Mouse (Mus musculus) heart, adult 2 months (tissue): ENCODE measurements at regions not wholly inside any gene's neighbourhood (a gene's known extent, or its start where the extent isn't known, plus 50 kb on each side); places are given as distances from the start of the nearest gene placed in this dataset.

ENCODE experiments used
- DNase-seq, 2 experiments: peaks; one replicate each; pipeline ENCODE4 v3.0.0; 2021
- H3K27ac ChIP-seq: fragments of 200-600 bp; 2 replicates; pipeline ENCODE4 v1.8.1; 2022
- H3K27me3 ChIP-seq: fragments of 200-500 bp; 2 replicates; pipeline ENCODE4 v1.6.1; 2012; ENCODE audit warnings: mild to moderate bottlenecking, low read length, inconsistent platforms, mixed read lengths; ENCODE audit not compliant: control insufficient read depth, insufficient read depth
- H3K36me3 ChIP-seq: fragments of 200-500 bp; 2 replicates; pipeline ENCODE4 v1.6.1; 2012; ENCODE audit warnings: low read length, inconsistent platforms; ENCODE audit not compliant: control insufficient read depth, insufficient read depth
- H3K4me1 ChIP-seq: fragments of 200-500 bp; 2 replicates; pipeline ENCODE4 v1.6.1; 2011; ENCODE audit warnings: low read length; ENCODE audit not compliant: control insufficient read depth, insufficient read depth
- H3K4me3 ChIP-seq: fragments of 200-600 bp; 2 replicates; pipeline ENCODE4 v1.8.1; 2022
- H3K79me2 ChIP-seq: fragments of 200-500 bp; replicated peaks from 2 replicates; pipeline ENCODE4 v1.6.1; 2012; ENCODE audit warnings: mild to moderate bottlenecking, inconsistent platforms, low read length, moderate library complexity, mixed read lengths; ENCODE audit not compliant: control insufficient read depth, insufficient read depth
- H3K9ac ChIP-seq: fragments of 200-500 bp; 2 replicates; pipeline ENCODE4 v1.6.1; 2012; ENCODE audit warnings: low read depth, mild to moderate bottlenecking, control low read depth, inconsistent platforms, low read length, mixed read lengths
- CTCF ChIP-seq: fragments of 200-600 bp; IDR thresholded peaks from 2 replicates; pipeline ENCODE4 v1.8.1; 2022; ENCODE audit warnings: antibody characterized with exemption, mild to moderate bottlenecking, moderate library complexity
- EP300 ChIP-seq: fragments of 200-500 bp; IDR thresholded peaks from 2 replicates; pipeline ENCODE4 v1.6.1; 2011; ENCODE audit warnings: low read depth, low read length, control low read depth; ENCODE audit not compliant: insufficient read depth
- POLR2A ChIP-seq: fragments of 200-500 bp; IDR thresholded peaks from 2 replicates; pipeline ENCODE4 v1.6.1; 2011; ENCODE audit warnings: mild to moderate bottlenecking, low read depth, low read length, control low read depth; ENCODE audit not compliant: insufficient read depth
- WGBS: fragments of 180-500 bp; shearing (Covaris S2); methylation state at CpG from one replicate; pipeline ENCODE4 v1.1.7; 2018; 5-methylcytosine and 5-hydroxymethylcytosine counted together
- intact Hi-C: fragments of 180-260 bp; cut with DNase I; formaldehyde crosslinking; loops from one replicate; pipeline ENCODE4 v1.15.1; 2025

DNA sequence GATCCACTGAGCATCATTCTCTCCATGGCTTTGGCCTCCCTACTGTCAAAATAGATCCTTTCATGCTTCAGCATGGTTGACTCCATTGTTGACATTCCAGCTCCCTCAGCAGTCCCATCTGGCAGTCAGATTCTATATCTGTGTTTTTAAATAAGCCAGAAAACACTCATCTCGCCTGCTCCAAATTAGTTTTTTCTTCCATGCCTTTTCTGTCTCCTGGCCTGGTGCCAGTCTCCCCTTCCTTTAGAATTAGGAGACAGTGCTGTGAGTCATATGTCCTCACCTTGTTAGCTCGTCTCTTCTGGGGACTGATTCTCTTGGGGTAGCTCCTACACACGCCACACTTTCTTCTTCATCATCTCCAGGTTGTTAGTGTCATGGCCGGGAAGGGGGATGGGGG, 302.2 kb downstream of the Cd83 start:
- H3K79me2 ChIP-seq = no peaks in the 10 kb centered on the region
- DNase-seq = no peak
- no peak for TF ChIP-seq POLR2A
- no peak for TF ChIP-seq EP300
- TF ChIP-seq CTCF = no peak
- no peak overlapping the region for H3K4me3 ChIP-seq
- H3K4me1 ChIP-seq = no peaks in the 10 kb centered on the region
- H3K27ac ChIP-seq = no peak overlapping the region
- 47% methylated on average over 4 of the region's 4 CpGs for WGBS
- no peaks in the 10 kb centered on the region for H3K36me3 ChIP-seq
- intact Hi-C loops = no loop called here
- H3K27me3 ChIP-seq = no peaks in the 10 kb centered on the region
- H3K9ac ChIP-seq = no peak overlapping the region

DNA sequence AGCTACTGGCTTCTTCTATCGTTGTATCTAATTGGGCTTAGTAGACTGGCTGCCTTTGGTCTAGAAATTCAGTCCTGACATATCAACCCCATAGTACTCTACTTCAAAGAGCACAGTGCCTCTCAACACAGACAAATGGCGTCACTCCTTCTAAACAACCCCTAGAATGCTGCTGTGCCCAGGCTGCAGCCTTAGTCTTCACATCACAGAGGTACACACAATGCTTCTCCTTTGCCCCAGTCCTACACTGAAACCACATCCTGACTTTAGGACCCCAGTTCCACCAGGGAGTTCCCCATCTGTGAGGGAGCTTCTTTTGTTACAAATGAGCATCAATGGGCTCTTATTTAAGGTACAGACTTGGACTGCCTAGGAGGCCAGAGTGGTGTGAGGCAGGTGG, 312.6 kb downstream of the Cd83 start:
- Histone ChIP-seq H3K4me3 (no peak overlapping the region), H3K27me3 (no peaks in the 10 kb centered on the region), H3K27ac (no peak overlapping the region), H3K4me1 (peaks cover 2% of the 10 kb centered on the region; the same call in 1 of the 2 replicates), H3K36me3 (no peaks in the 10 kb centered on the region), H3K9ac (no peak overlapping the region), H3K79me2 (no peaks in the 10 kb centered on the region)
- WGBS = 91% methylated on average over 2 of the region's 2 CpGs
- no peak for DNase-seq
- no peak for TF ChIP-seq CTCF
- intact Hi-C loops = no loop called here

DNA sequence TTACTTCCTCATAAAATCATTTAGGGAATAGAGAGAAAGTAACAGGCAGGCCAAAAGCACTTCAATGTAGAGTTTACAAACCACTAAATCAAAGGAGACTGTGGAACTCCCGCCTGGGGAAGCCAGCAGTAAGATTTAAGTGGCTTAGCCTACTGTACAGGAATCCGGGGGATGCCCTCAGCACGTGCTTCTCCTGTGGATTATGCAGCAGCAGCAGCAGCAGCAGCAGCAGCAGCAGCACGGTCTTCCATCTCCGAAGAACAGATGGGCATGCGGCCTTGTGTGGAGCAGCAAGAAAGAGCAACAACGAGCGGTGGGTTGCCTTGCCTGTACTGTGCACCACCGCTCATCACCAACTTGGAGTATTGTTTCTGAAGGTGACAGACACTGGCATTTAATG, 314.9 kb downstream of the Cd83 start:
- no peak overlapping the region for H3K9ac ChIP-seq
- WGBS = 81% methylated on average over 9 of the region's 9 CpGs
- TF ChIP-seq EP300 = no peak
- TF ChIP-seq POLR2A = no peak
- TF ChIP-seq CTCF = no peak
- H3K79me2 ChIP-seq = no peaks in the 10 kb centered on the region
- H3K27ac ChIP-seq = no peak overlapping the region
- H3K4me1 ChIP-seq = peaks cover 2% of the 10 kb centered on the region; the same call in 1 of the 2 replicates
- DNase-seq = no peak
- no peaks in the 10 kb centered on the region for H3K27me3 ChIP-seq
- no peaks in the 10 kb centered on the region for H3K36me3 ChIP-seq
- intact Hi-C loops = no loop called here
- H3K4me3 ChIP-seq = no peak overlapping the region

DNA sequence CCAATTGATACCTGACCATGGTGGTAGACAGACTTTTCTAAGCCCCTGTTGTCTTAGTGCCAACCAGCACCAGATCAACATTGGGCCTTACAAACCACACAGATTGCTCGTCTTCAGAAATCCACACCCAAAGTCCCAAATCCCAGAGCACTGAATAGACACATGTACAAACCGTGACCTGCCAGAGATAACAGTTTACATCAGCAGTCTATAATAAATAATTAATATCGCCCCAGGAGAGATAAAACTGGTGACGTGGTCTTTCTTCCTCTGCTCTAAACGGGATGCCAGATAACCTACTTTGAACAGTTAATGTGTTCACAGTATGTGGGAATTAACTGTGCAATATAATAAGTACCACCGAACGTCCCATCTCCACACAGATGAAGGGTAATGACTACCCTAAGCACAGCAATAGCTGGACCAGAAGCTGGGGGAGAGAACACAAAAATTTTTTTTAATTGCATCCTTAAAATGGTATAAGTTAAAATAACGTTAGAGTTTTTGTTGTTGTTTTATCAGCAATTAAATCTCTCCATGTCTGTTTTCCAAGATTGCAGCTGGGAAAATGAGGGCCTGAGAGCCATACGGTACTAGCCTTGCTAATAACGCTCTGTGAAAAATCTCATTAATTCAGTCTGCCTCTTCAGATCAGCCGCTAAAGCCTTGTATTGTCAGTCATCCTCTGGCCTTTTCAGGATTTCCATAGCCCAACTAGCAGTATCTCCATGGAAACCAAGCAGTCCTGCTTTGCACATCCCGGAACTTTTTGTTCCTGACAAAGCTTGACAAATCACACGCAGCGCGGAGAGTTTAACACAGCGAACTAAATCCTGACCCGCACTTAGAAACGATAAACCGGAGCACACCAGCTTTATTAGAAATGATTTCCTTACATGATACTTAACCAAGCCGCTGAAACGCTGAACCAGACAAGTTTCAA, 315.8 kb downstream of the Cd83 start:
- TF ChIP-seq EP300 (no peak), POLR2A (no peak), CTCF (no peak)
- Histone ChIP-seq H3K4me1 (peaks cover 2% of the 10 kb centered on the region; the same call in 1 of the 2 replicates), H3K79me2 (no peaks in the 10 kb centered on the region), H3K27ac (no peak overlapping the region), H3K27me3 (no peaks in the 10 kb centered on the region), H3K9ac (no peak overlapping the region), H3K36me3 (no peaks in the 10 kb centered on the region), H3K4me3 (no peak overlapping the region)
- WGBS = 28% methylated on average over 21 of the region's 21 CpGs
- DNase-seq = no peak
- intact Hi-C loops = no loop called here

DNA sequence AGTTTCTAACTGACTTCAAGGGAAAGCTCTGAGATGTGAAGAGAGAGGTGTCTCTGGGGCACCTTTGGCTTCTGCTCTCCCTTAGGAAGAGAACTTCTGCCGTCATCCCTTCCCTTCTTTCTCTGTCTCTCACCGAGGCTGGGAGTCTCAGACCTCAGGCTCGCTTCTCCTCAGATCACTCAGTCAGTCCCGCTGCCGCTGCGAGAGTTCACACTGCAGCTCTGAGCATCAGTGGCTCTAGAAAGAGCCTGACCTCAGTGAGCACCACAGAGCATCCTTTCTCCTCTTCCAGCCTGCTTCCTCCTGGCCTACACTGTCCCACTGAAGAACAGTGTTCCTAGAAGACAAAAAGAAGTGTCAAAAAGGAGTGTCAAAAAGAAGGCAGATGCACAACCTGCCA, 316.6 kb downstream of the Cd83 start:
- DNase-seq = peak in 1 of 2 experiments; percentile 20
- H3K4me3 ChIP-seq = no peak overlapping the region
- H3K4me1 ChIP-seq = peaks cover 2% of the 10 kb centered on the region; the same call in 1 of the 2 replicates
- no peak for TF ChIP-seq EP300
- TF ChIP-seq POLR2A = no peak
- no peaks in the 10 kb centered on the region for H3K36me3 ChIP-seq
- no peak overlapping the region for H3K27ac ChIP-seq
- no peaks in the 10 kb centered on the region for H3K27me3 ChIP-seq
- no peaks in the 10 kb centered on the region for H3K79me2 ChIP-seq
- intact Hi-C loops = no loop called here
- no peak overlapping the region for H3K9ac ChIP-seq
- WGBS = 61% methylated on average over 6 of the region's 6 CpGs

DNA sequence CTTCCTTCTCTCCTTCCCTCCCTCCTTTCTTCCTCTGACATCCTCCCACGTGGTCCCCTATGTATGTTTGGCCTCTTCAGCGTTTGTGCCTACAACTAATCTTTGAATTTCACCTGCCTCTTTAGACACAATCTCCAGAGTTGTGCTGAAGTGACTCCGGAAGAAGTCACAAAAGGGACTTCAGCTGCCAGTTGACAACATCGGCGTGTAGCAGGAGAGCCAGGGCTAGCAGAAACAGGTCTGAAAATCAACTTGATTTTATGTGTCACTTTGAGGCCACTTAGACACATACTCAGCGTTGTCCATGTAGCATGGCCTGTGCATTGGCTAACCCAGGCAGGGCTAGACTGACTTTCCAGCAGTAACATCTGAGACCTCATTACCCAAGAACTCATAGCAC, 317.2 kb downstream of the Cd83 start:
- no peaks in the 10 kb centered on the region for H3K36me3 ChIP-seq
- H3K27me3 ChIP-seq = no peaks in the 10 kb centered on the region
- no peak overlapping the region for H3K4me3 ChIP-seq
- 82% methylated on average over 6 of the region's 6 CpGs for WGBS
- no peaks in the 10 kb centered on the region for H3K79me2 ChIP-seq
- TF ChIP-seq EP300 (no peak), POLR2A (no peak), CTCF (no peak)
- intact Hi-C loops = no loop called here
- no peak overlapping the region for H3K27ac ChIP-seq
- H3K9ac ChIP-seq = no peak overlapping the region
- H3K4me1 ChIP-seq = peaks cover 2% of the 10 kb centered on the region; the same call in 1 of the 2 replicates
- no peak for DNase-seq
